Mouse (Mus musculus) liver, embryonic 18 days (tissue): ENCODE data around the gene Trib2. TPM values are rescaled to one million over a fixed set of nuclear protein-coding genes. Genes with fewer than 3 reads are reported as not detected.

Experiments
- polyA plus RNA-seq: library from polyadenylated mRNA; depleted of rRNA; stranded (reverse); fragments of >200 nt; gene quantifications from 2 replicates; pipeline ENCODE4 v1.2.3, GENCODE M21; 2012; rRNA removed

Gene Trib2
- polyA plus RNA-seq: 2.6 and 2.9 TPM in 2 replicates

DNA sequence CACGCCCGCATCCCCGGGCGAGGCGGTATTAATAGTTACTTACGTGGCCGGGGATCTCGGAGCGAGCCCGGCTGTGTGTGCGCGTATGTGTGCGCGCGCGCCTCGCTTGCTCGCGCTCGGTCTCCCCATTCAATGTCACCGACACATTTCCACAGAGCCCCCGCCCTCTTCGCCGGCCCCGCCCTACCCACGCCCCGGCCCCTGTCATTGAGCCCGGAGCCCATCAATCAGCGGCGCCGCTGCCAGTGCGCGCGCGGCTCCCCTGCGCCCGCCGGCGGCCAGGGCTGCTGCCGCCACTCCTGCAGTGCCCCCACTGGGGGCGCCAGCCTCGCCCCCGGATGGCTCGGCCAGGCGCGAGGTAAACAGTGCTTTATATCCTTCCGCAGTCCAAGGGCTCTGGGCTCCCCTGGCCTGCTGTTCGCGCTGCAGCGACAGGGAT is at the start of gene Trib2:
Gene Trib2 (minus strand): TSS at position 183 of the 439 bp plus-strand sequence.

